Comparison of ENCODE assay signal across 16 mouse cellular contexts in genomic region chr6:72949161-72949756, GRCm38 (mm10). TPM values are rescaled to one million over a fixed set of nuclear protein-coding genes. Genes with fewer than 3 reads are reported as not detected.
DNase-seq lines count a peak whose midpoint lies in the region; ATAC-seq and TF ChIP-seq lines count a peak whose summit lies in the region.
"Had no signal": no experiment of that assay in that cellular context is flagged by ENCODE, and none has a peak within 500 bp of the region (broad histone marks: within the 10 kb centered on the region; RNA-seq: fewer than 3 reads in every experiment).

No protein-coding gene starts in this region.

- H3K36me3 ChIP-seq in forebrain, embryonic 14.5 days (ENCODE audit: control insufficient read depth, insufficient read depth, low read length) = no peaks in the 10 kb centered on the region
- no peaks in the 10 kb centered on the region for H3K36me3 ChIP-seq in forebrain, embryonic 10.5 days (replicated peaks)
- H3K36me3 ChIP-seq in heart, embryonic 10.5 days = no peaks in the 10 kb centered on the region
- H3K36me3 ChIP-seq: hindbrain, embryonic 13.5 days; neural tube, embryonic 13.5 days had no signal

- intact Hi-C loops in left cerebral cortex, postnatal 25 days (cut with DNase I) = no loop called here

- WGBS in forebrain, embryonic 14.5 days = 82% methylated on average over 9 of the region's 9 CpGs
- 90% methylated on average over 9 of the region's 9 CpGs for WGBS in forebrain, embryonic 10.5 days
- WGBS in bone marrow, adult 2 months = 83% methylated on average over 9 of the region's 9 CpGs
- WGBS in heart, embryonic 10.5 days = 85% methylated on average over 9 of the region's 9 CpGs

- H3K27me3 ChIP-seq in forebrain, embryonic 14.5 days (replicated peaks; ENCODE audit: control insufficient read depth, insufficient read depth, low read length) = no peaks in the 10 kb centered on the region
- H3K27me3 ChIP-seq in forebrain, embryonic 10.5 days (ENCODE audit: poor library complexity, severe bottlenecking) = no peaks in the 10 kb centered on the region
- no peaks in the 10 kb centered on the region for H3K27me3 ChIP-seq in heart, embryonic 10.5 days (ENCODE audit: insufficient read depth, poor library complexity, severe bottlenecking)
- H3K27me3 ChIP-seq: CH12.LX; hindbrain, embryonic 13.5 days; neural tube, embryonic 13.5 days had no signal

- peak; percentile 44; the same call in 1 of the 2 replicates for ATAC-seq in forebrain, embryonic 14.5 days
- ATAC-seq: intestine, postnatal 0 days had no signal

- no peak overlapping the region for H3K4me2 ChIP-seq in forebrain, embryonic 14.5 days (ENCODE audit: low read length)
- H3K4me2 ChIP-seq: hindbrain, embryonic 13.5 days; neural tube, embryonic 13.5 days had no signal

- H3K27ac ChIP-seq in forebrain, embryonic 14.5 days (ENCODE audit: low read depth, low read length) = no peak overlapping the region
- H3K27ac ChIP-seq in forebrain, embryonic 10.5 days = no peak overlapping the region
- H3K27ac ChIP-seq in bone marrow, adult 2 months (ENCODE audit: control insufficient read depth, insufficient read depth, low read depth, low read length, poor library complexity) = 0 out of 2 replicates have a peak overlapping the region, but pooled peaks have one; percentile 12
- H3K27ac ChIP-seq in heart, embryonic 10.5 days = no peak overlapping the region
- H3K27ac ChIP-seq: hindbrain, embryonic 13.5 days; neural tube, embryonic 13.5 days had no signal

- DNase-seq in forebrain, embryonic 14.5 days (ENCODE audit: low spot score) = peak; percentile 38
- no peak for DNase-seq in forebrain, embryonic 10.5 days (ENCODE audit: extremely low spot score, low spot score)
- peak; percentile 83 to 89 for DNase-seq in layer of hippocampus, adult 8-10 months (ENCODE audit: low spot score in 2 of 2)
- DNase-seq in left cerebral cortex, postnatal 25 days (ENCODE audit: low spot score in 2 of 2) = peak; percentile 70 to 94
- no peak for DNase-seq in heart, embryonic 10.5 days (ENCODE audit: low spot score)
- no peak for DNase-seq in gastrocnemius, postnatal 25 days
- no peak for DNase-seq in adrenal gland, adult 2 months
- DNase-seq: cerebellum, postnatal 36 days; kidney, postnatal 14 days; retina, postnatal 1 day; thymus, postnatal 14 days had no signal

- H3K4me1 ChIP-seq in forebrain, embryonic 14.5 days (ENCODE audit: control insufficient read depth, insufficient read depth, low read length) = no peaks in the 10 kb centered on the region
- H3K4me1 ChIP-seq in forebrain, embryonic 10.5 days = peaks cover 13% of the 10 kb centered on the region; the same call in 1 of the 2 replicates
- H3K4me1 ChIP-seq in bone marrow, adult 2 months (ENCODE audit: control insufficient read depth, insufficient read depth, low read length) = no peaks in the 10 kb centered on the region; the same call in 1 of the 2 replicates
- H3K4me1 ChIP-seq in heart, embryonic 10.5 days = no peaks in the 10 kb centered on the region
- H3K4me1 ChIP-seq: hindbrain, embryonic 13.5 days; neural tube, embryonic 13.5 days had no signal

- TF ChIP-seq POLR2A in bone marrow, adult 2 months (IDR thresholded peaks at IDR 0.05; ENCODE audit: borderline replicate concordance, control insufficient read depth, low read depth, low read length) = no peak

- no peaks in the 10 kb centered on the region for H3K9me3 ChIP-seq in forebrain, embryonic 14.5 days (replicated peaks; ENCODE audit: control insufficient read depth, low read length)
- H3K9me3 ChIP-seq in forebrain, embryonic 10.5 days = peaks cover 9% of the 10 kb centered on the region; the same call in 1 of the 2 replicates
- peaks cover 10% of the 10 kb centered on the region for H3K9me3 ChIP-seq in heart, embryonic 10.5 days
- H3K9me3 ChIP-seq: neural tube, embryonic 13.5 days had no signal

- no peak overlapping the region for H3K4me3 ChIP-seq in forebrain, embryonic 14.5 days (ENCODE audit: low read depth, low read length)
- no peak overlapping the region for H3K4me3 ChIP-seq in forebrain, embryonic 10.5 days
- H3K4me3 ChIP-seq in bone marrow, adult 2 months (replicated peaks; ENCODE audit: control insufficient read depth, low read depth, low read length) = no peak overlapping the region
- no peak overlapping the region for H3K4me3 ChIP-seq in heart, embryonic 10.5 days
- H3K4me3 ChIP-seq: hindbrain, embryonic 13.5 days; neural tube, embryonic 13.5 days had no signal

- no peak for TF ChIP-seq CTCF in bone marrow, adult 2 months (IDR thresholded peaks at IDR 0.05; ENCODE audit: control insufficient read depth, insufficient read depth, low read length)

- H3K9ac ChIP-seq in forebrain, embryonic 14.5 days (ENCODE audit: low read length) = no peak overlapping the region
- H3K9ac ChIP-seq: hindbrain, embryonic 13.5 days; neural tube, embryonic 13.5 days had no signal

RNA-seq across cellular contexts. Expression of gene Tmsb10, which starts 9.3 kb away (rescaled TPM):
- polyA plus RNA-seq in forebrain, embryonic 14.5 days (2014; fragmentation: Nextera tagmentation; extraction: Ambion mirVana) = 4,907 and 5,462 TPM in 2 replicates
- 2,414 and 2,501 TPM in 2 replicates for polyA plus RNA-seq in forebrain, embryonic 10.5 days (2016; fragmentation: Nextera tagmentation; extraction: Ambion mirVana)
- 247 and 517 TPM in 2 replicates for polyA plus RNA-seq in bone marrow, adult 2 months (2011; ENCODE audit: insufficient read depth, insufficient read length, low replicate concordance, missing spikeins)
- total RNA-seq in layer of hippocampus, adult 8-10 months (2022) = 100 to 1,000 TPM; 202 to 382 (median 276) TPM
- total RNA-seq in left cerebral cortex, postnatal 25 days (2021) = 100 to 1,000 TPM; 512 to 528 TPM
- polyA plus RNA-seq in heart, embryonic 10.5 days (2016; fragmentation: Nextera tagmentation; extraction: Ambion mirVana) = 1,830 and 2,375 TPM in 2 replicates
- 100 to 1,000 TPM in 1 of 2 experiments, 10 to 100 TPM in 1; 81.7 to 136 TPM for total RNA-seq in gastrocnemius, postnatal 25 days (2021)
- total RNA-seq in adrenal gland, adult 2 months (2021) = 100 to 1,000 TPM; 169 to 249 TPM
- 18.0 and 18.5 TPM in 2 replicates for polyA plus RNA-seq in adrenal gland, adult 2 months (2012; rRNA removed)

RNA-seq across cellular contexts. Expression of gene Kcmf1, which starts 49.5 kb away (rescaled TPM):
- 33.4 and 34.1 TPM in 2 replicates for polyA plus RNA-seq in forebrain, embryonic 14.5 days (2014; fragmentation: Nextera tagmentation; extraction: Ambion mirVana)
- polyA plus RNA-seq in forebrain, embryonic 10.5 days (2016; fragmentation: Nextera tagmentation; extraction: Ambion mirVana) = 29.4 and 30.1 TPM in 2 replicates
- 35.9 and 51.4 TPM in 2 replicates for polyA plus RNA-seq in bone marrow, adult 2 months (2011; ENCODE audit: insufficient read depth, insufficient read length, low replicate concordance, missing spikeins)
- total RNA-seq in layer of hippocampus, adult 8-10 months (2022) = 10 to 100 TPM; 57.9 to 64.6 (median 62.4) TPM
- total RNA-seq in left cerebral cortex, postnatal 25 days (2021) = 10 to 100 TPM; 69.5 TPM
- polyA plus RNA-seq in heart, embryonic 10.5 days (2016; fragmentation: Nextera tagmentation; extraction: Ambion mirVana) = 37.4 and 37.7 TPM in 2 replicates
- 100 to 1,000 TPM; 128 to 136 TPM for total RNA-seq in gastrocnemius, postnatal 25 days (2021)
- total RNA-seq in adrenal gland, adult 2 months (2021) = 100 to 1,000 TPM in 1 of 2 experiments, 10 to 100 TPM in 1; 77.9 to 108 TPM
- polyA plus RNA-seq in adrenal gland, adult 2 months (2012; rRNA removed) = 213 and 217 TPM in 2 replicates

Comparison
In these comparisons a context has a peak if more than half of its experiments do, and no peak if none do; other contexts are left out.
1. DNase-seq: peak in forebrain, embryonic 14.5 days (single experiment), layer of hippocampus, adult 8-10 months (2 of 2) and left cerebral cortex, postnatal 25 days (2 of 2); none in forebrain, embryonic 10.5 days (single experiment), heart, embryonic 10.5 days (single experiment), gastrocnemius, postnatal 25 days (single experiment) and adrenal gland, adult 2 months (single experiment).
2. RNA of gene Tmsb10, which starts 9.3 kb away (polyA plus RNA-seq): 4,907 to 5,462 TPM in forebrain, embryonic 14.5 days, 2,414 to 2,501 TPM in forebrain, embryonic 10.5 days, 1,830 to 2,375 TPM in heart, embryonic 10.5 days and 247 to 517 TPM in bone marrow, adult 2 months; 18.0 to 18.5 TPM in adrenal gland, adult 2 months; every median in the first group is over 10 times any median in the second.